Mouse (Mus musculus) liver, embryonic 14.5 days (tissue): Measurements from ENCODE around the gene Nin.

Source experiments
- CTCF ChIP-seq: IDR thresholded peaks from 2 replicates; pipeline ENCODE4 v1.5.1; 2016; ENCODE audit warnings: antibody characterized with exemption, low read depth, control low read depth
- EP300 ChIP-seq: IDR thresholded peaks from 2 replicates; pipeline ENCODE4 v1.6.1; 2016; ENCODE audit warnings: antibody characterized with exemption, low read depth

DNA sequence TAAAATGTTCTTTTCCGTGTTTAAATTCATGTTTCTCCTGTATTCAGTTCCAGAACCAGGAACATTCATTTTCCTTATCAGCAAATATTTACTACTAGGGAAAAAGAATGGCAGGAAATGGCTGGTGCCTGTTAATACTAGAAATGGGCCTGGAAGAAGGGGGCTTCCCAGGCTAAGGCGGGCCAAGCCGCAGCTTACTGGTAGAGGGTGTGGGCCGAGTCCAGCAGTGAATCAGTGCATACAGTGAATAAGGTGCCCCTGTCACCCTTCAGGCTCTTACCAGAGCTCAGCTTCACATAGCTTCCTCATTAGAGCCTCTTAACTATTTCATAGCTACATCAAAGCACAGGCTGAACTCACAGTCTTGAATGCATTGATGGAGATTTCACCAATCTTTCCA lies 89.9 kb downstream of the Nin start:
- TF ChIP-seq CTCF = no peak
- TF ChIP-seq EP300 = no peak
